Mouse (Mus musculus) frontal cortex, postnatal 14 days (tissue): ENCODE measurements around the gene Papolg.
"Not testable (repeated sequence)": the region's sequence is repeated elsewhere in the genome, so short reads cannot be mapped to it uniquely, and the experiment has no call there.

Experiments
- DNase-seq, 2 experiments: peaks; one replicate each; pipeline ENCODE4 v3.0.0; 2022; ENCODE audit warnings: low spot score in 2 of 2

Papolg gene

DNA sequence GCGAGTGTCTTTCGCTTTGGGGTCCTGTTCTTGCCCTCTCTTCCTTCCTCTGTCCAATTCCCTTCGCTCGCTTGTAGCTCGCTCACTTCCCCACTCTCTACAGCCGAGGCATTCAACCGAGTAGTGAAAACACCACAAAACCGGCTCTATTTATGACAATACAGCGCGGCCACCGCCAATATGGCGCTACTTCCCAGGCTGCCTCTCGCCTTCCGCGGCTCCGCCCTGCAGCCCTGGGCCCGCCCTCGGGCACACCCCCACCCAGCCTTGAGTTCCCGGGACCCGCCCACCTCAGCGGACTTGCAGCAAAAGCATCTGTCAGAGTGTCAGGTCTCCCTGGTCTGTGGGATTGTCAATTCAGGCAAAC is at the start of gene Papolg:
Gene Papolg, minus strand, starts transcription at position 194 of the 367 bp plus-strand sequence.
- DNase-seq: peak; percentile 82 to 88

DNA sequence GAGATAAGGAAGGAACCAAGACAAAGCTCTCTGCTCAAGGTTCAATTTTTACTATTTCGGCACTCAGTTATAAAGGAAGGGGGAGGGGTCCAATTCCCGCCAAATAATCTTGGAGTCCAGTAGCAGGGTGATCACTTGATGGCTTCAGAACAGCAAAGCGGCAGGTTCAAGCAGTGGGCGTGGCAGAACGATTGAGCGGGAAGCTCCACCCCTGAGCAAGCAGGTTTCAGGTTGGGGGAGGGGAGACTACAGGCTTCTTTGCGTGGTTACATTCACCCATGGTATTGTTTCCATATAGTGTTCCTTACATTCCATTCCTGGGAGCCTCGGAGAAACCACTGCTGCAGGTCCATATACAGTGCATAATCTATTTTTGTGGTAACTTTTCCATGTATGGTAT is 33.1 kb upstream of the Papolg start:
- DNase-seq: not testable (repeated sequence)

DNA sequence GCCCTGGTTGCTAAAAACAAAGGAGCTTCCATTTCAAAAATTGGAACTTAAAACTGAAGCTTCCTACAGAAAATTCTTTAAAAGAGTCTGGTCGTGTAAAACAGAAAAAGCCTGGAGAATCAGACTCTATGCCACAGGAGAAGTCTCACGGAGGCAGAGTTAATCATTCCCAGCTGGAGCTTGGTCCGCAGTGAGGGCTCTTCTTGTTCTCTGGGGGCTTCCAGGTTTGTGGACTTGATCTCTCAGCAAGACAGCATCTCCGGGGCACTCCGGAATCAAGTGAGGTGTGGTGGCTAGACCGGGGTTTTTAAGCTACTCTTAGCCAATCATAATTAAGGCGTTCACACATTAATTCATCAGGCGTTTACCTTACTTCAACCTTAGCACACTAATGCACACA is 32.6 kb upstream of the Papolg start:
- no peak for DNase-seq

DNA sequence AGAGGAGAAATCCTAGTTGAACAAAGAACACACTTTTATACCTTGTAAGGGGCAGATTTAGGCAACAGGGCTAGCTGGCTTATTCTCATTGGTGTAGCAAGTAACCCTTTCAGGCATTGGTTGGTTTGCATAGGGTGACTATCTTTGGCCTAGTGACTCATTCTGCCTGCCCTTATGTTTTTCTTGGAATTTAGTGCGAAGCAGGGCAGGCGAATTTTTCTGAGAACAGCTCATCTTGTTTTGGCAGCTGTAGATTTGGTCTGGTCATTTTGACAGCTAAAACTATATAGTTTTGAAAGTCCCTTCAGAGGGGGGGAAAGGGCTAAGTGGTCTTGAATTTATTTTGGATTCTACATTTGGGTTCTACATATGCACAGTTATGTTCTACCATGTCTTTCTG is 18.8 kb upstream of the Papolg start:
- not testable (repeated sequence) for DNase-seq

DNA sequence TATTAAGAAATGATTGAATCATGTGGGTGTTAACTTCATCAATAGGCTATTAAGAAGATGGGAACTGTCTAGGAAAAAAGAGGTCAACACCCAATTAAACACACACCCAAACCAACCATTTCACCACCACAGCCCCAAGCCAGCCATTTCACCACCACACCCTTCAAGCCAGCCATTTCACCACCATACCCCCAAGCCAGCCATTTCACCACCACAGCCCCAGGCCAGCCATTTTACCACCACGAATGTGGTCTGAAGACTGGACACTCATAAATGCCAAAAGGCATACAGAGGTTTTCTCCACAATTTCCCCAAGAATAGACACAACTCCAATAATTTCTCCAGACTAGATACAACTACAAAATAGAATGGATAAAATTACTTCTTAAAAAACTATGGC is 8.9 kb upstream of the Papolg start:
- no peak for DNase-seq

DNA sequence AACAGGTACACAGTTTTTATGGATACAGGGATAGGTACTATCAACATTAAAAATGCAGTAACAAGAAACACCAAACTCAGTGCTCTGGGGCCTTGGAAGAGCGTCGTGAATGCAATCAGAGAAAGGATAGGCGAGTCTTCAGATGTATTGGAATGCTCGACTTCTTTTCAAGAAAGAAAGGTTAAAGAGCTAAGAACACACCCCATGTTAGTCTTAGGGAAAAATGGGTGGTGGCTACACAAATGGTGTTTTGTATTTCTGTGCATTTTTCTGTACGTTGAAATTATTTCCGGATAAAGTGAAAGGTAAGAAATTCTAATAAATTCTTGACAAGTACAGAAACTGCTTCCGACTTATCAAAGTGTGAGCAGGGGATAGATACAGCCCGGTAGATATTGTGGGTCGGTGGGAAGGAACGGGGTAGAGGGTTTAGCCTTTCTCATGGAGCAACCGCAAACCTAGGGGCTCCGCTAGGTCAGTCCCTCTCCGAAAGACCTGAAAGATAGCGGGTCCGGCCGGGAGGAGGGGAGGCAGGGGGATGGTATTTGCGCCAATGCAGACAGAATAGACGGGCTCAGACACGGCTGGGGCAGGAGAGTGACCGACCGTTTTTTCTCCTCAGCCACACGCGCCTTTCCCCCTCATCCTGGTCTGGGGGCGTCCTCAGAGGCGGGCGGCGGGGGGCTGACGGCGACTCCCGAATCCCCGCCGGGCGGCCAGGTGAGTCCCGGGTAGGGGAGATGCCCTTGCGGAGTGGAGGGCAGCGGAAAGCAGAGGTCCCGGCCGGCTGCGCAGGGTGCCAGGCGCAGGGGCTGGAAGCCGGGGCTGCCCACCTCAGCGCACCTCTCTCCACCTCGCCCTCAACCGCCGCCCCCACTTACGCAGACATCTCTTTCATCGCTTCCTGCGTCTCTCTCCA is 653 bp downstream of the Papolg start:
- peak; percentile 5 to 20 for DNase-seq

DNA sequence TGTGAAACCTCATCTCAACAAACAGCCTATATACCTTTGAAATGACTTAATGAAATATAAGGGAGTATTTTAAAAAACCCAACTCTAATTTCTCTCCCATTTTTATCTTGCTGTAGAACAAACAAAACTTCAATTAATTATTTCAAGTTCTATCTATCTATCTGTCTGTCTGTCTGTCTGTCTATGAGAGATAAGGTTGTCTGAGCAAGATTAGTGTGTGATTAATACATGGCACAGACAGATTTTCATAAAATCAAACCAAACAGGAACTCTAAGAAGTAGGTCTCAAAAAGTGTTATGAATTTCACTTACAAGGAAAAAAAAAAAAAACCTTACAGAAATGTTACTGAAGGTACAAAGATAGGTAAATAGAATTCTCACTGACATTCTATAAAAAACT is 1.5 kb downstream of the Papolg start:
- DNase-seq: no peak

DNA sequence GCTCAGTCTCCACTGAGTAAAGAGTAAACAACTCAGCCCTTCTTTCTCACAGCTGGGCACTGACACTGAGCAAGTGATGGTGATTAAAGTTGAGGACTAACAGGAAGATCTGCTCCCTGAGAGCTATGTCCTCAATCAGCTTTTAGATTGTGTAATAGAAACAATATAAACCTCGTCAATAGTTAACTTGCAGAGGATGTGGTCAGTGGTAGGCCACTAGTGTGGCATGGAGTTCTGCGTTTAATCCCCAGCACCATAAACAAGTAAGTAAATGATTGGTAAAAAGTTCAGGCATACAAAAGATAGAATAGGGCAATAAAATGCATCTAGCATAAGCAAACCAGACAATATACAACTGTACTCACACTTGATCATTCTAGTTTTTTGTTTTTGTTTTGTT is 30.7 kb downstream of the Papolg start:
- no peak for DNase-seq

DNA sequence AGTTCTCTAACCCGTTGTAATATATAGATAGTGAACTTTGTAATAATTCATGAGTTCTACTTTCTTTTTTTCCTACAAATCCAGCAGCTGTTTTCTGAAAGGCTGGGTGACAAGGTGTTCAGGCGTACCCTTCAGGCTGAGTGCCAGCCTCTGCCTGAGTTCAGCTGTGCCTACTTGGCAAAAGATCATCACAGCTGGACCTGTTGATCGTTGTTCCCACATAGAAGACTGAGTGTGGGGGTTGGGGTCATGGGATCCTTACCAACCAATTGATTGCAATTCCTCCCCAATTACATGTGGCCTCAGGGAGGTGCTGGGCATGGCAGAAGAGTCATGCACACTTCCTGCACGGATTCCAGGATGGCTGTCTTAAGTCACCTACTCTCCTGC is 38.3 kb downstream of the Papolg start:
- DNase-seq: no peak

DNA sequence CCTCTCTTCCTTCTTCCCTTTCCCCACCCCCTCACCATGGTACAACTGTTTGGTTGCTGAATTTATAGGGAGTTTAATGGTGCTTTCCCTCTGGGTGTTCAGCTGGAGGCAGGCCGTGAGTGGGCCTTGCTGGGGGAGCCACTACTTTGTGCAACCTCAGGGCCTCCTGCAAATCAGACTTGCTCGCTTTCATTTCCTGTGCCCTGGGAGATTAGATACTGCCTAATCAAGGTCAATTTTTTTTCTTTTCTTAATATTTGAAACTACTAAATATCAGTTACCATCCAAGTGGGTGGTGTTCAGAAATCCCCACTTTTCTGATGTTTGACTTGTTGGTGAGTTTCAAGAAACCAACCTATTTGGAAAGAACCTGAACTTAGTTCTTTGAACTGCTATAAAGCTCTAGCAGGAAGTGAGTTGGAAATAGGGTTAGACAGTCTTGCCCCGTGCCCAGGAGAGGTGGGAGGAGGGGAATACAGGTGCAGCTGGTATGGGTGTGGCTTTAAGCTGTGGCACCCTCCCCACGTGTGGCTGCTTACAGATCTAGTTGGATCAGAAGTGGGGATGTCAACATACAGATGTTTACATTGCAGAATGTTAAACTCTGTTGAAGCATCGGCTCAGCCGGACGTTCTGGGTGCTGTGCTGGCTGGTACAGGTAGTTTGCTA is 38.9 kb downstream of the Papolg start:
- DNase-seq: no peak

DNA sequence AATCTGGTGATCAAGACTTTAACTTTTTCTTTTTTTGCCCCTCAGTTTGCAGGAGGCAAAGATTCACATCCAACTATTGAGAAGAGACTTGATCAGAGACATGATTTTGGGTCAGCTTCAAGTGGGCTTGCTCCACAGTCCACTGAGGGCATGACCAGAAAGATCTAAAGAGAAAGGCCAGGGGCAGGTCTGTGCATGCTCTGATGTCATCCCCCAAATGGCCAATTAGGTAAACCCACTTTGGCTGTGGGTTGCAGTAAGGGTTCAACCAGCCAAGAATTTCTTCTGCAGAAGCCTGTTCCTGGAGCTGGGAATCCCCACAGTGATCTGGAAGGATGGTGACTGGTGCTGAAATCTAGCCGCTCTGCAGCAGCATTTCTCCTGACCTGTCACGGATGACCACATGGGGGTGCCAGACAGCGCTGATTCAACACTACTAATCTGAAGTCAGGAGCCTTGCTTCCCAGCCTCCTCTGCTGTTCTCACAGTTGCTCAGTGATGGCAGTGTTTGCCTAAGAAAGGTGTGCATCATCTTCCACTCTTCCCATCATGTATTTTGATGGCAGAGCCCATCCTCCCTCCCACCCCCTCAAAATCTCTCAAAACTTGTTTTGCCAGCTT is 39.8 kb downstream of the Papolg start:
- DNase-seq: peak; percentile 25 to 62

DNA sequence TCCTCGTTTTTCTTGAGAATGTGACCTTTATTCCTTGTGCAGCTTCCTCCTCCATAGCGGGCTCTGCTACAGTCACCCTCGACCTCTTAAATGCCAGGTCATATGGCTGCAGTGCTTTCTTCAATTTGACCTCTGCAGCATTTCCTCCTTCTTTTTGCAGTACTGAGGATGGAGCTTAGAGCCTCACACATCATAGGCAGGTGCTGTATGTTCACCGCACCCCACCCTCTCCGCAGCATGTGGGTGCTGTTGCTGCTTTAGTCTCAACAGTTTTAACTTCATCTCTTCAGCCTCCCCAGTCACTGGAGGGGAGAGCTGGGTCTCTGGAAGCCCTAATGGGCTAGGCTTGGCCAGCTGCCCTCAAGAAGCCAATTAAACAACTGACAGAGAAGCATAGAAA is 41.7 kb downstream of the Papolg start:
- DNase-seq: no peak

DNA sequence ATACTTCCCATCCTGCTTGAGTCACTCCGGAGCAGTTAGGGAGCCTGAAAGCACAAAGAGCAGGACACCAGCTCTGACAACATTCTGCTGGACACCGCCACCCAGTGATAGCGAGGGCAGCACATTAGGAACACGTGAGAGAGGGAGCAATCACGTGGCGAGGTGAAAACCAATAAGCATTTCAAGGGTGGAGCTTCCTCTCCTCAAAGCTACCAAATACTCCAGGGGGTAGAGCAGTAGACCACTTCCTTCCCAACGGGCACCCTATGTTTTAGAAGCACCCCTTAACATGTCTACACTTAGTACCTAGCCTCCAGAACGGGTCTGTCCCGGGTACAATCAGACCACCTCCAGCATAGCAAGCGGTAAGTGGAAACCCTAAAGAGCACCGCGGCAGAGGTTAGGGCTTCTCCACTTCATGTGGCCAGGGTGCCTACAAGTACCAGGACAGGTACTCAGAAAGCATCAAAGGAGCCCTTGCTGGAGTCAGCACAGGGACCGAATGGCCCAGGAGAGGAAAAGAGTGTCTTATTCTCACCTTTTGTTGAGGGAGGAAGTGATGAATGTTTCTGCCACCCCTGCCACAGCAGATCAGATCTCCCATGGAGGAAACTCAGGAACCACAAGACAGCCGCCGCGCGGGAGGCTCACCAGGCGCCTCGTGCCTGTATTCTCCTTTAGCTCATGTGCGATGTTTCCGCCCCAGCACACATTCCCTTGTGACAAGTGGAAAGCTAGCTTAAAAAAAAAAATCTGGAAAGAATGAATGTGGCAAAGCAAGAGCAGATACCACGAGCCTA is 48.8 kb downstream of the Papolg start:
- no peak for DNase-seq

DNA sequence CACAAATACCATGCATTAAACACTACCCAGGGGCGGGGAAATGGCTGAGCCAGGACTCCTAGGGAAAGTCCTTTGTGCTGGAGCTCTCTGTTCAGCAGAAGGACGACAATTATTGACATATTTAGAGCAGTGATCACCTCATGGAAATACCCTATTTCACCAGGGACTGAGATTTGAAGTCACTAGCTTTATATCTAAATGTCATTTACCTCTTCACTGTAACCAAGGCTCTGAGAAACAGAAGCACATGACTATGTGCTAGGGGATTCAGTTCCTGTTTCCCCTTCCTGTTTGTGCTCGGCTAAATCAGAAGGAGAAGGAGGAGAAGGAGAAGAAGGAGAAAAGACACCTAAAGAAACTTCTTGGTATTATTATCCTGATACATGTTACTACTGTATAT is 71.8 kb downstream of the Papolg start:
- DNase-seq: no peak

DNA sequence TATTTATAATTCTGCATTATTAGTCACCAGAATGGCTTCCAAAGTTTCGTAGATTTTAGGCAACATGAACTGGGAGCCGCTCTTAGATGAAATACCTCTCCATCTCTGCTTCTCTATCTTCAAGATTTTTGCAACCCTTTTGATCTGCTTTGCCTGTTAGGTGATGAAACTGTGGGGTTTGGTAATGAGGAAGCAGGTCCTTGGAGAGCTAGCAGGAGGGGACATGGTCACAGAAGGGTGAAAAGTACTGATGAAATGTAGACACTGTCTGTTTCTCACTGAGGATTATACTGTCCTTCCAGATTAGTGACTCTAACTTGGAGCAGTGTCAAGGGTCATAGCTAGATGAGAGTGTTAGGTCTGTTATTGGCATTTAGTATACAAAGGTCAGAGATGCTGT is 73.4 kb downstream of the Papolg start:
- no peak for DNase-seq

DNA sequence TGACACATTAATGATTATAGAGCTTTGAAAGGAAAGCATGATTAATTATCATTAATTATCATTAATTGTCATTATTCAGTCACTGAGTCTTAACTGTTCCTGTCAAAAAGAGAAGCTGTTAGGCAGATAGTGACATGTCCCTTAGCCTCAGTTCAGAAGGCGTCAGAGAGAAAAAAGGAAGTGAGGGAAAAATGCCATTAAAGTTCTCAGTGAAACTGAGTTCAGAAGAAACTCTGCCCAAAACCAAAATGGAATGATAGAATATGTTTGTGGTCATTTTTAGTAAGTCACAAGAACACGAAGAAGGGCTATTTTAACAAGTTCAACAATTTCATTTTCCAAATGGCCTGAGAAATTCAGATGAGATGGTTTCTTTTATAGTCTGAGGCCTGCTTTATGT is 74.1 kb downstream of the Papolg start:
- DNase-seq: no peak

DNA sequence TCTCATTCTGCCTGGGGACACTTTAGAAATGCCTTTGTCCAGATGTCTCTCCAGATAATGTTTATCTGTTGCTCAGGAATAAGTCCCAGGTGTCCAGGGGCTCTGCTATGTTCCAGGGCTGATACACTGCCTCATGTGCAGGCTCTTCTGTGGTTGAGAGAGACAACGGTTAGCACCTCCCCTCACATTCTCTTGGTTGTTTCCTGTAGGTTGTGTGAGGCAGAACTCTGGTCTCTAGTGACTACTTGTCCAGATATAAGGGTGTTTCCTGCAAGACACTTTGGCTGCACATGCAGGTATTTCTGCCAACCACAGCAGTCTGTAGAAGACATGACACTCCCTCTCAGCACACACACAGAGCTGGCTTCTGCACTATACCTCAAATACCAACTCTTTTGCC is 76.3 kb downstream of the Papolg start:
- DNase-seq: no peak
